Mouse (Mus musculus) kidney, adult 8-10 months (tissue): Measurements from ENCODE around the gene Nps.
"Not testable (repeated sequence)": the region's sequence is repeated elsewhere in the genome, so short reads cannot be mapped to it uniquely, and the experiment has no call there.

ENCODE experiments used
- DNase-seq, 2 experiments: peaks; one replicate each; pipeline ENCODE4 v3.0.0; 2022

Nps gene

DNA sequence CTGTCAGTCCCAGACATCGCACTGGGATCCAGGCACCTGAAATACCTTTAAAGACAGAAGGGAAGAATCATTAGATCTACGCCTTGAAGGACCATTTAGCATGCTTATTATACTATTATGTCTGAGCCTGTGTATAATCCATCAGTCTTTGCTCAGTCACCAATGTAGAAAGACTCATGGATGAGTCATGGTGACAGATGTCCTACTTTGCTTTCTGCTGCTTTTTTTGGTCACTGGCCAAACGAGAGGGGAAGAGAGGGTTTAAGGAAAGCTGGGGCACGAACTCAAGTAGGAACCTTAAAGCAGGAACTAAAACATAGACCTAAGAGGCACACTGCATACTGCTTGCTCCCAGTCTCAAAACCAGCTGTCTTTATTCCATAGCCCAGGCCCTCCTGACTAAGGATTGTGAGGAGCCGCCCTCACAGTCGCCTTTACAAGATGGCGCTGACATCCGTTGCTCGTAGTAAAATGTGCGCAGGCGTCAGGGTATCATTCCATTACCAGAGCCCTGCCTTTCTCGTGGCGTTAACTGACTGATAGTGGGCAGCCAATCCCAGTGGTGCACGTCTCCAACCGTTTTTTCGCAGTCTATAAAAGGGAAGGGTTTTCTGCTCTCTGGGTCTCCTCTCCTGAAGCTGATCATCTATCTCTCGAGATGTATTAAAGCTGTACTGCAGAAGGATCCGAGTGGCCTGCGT, at the start of gene Nps:
Gene Nps, plus strand, starts transcription at position 651 of the 701 bp plus-strand sequence.
- not testable (repeated sequence) for DNase-seq

DNA sequence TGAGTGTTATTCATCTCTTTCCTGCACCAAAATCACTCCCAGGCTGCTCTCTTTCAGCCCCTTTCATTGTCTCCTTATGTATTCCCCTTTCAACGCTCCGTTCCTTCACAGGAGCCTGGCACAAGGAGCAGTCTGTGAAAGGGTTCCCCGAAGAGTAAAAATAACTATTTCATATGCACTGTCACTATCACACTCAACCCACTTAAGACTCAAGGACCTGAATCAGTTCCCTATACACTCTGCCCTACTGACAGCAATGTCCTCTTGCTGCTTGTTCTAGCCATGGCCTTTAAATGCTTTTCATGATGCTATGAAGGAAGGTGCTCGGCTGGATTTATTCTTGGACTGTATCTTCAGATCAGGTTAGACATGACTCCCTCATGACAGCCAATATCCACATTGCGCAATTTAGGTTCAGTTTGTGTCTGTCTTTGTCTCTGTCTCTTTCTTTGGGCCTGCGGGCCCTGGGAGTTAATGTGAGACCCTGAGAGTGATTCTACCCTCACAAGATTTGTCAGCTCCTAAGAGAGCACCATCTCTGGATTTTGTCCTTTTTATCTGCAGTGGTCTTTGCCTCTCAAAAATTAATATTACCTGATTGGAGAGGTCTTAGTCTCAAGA, 49.4 kb upstream of the Nps start:
- no peak for DNase-seq

- no peak for DNase-seq
These were observed 48.2 kb upstream of the Nps start for GRCm38 (mm10) chr7:135210296-135210695.

- DNase-seq, result no peak
These were observed 47.7 kb upstream of the Nps start for GRCm38 (mm10) chr7:135210831-135211230.

- peak; percentile 55 to 62 for DNase-seq
These were observed 46.0 kb upstream of the Nps start for GRCm38 (mm10) chr7:135212505-135212904.

DNA sequence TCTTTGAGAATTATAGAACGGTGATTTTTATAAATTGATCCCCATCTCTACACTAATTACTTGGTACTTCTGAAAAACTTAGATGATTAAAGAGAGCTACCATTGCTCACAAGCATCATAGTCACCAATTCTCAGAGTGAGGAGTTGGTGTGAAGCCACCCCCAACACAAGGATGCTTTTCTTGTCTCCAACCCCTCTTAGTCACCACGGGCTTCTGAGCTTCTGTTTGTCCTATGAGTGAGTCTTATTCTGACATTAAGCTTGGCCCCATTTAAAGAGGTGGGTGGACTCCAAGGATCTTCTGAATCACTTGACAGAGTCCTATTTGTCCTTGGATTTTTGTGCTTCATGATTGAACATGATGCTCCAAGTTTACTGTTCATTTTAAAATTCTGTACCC, 37.0 kb upstream of the Nps start:
- no peak for DNase-seq

DNA sequence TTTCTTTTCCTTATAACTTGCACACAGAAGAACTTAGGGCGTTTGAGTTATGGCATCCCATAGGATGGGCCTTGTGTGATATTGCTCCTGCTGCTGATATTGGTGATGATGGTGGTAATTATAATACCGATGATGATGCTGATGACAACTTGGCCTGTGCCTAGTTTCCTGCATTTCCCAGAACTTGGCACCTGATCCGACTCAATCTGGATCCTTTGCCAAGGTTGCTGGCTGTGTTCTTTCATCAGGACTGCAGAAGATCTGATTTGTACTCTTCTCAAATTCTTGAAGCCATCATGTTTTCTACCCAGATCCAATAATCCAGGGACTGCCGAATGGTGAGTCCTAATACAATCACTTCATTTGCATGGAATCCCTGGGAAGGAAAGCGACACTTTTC, 32.5 kb upstream of the Nps start:
- no peak for DNase-seq

DNA sequence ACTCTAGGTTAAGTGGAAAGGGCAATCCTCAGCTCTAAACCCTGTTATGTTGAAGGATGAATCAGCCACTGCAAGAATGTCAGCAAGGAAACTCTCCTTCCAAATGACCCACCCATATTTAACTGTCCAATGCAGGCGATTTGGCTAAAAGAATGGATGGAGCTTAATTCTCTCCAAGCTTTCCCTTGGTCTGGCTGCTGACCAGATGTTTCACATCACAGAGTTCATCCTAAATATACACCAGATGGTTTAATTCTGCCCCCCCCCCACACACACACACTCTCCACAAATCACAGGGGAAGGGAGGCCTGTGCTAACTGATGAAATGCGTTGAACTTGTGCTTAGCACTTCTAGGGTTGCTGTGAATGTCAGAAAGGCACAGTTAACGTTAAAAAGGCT, 21.4 kb upstream of the Nps start:
- DNase-seq, result no peak

- DNase-seq, result no peak
These were observed 19.1 kb upstream of the Nps start for GRCm38 (mm10) chr7:135239441-135239840.

DNA sequence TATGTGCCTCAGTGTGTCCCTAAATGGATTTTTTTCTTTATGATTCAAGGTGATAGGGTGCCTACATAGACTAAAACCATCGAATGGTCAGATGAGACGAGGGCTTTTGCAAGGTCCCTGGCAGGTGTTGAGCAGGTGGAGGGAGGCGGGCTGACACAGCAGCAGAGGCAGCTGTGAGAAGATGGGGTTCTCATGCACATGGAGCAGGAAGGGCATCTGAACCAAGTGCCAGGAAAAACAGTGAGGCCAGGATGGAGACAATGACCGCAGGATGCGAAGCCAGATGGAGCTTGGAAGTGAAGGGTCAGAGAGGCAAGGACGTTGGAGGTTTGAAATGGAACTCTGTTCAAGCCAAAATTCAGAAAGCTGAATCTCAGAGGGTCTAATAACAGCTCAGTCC, 18.5 kb upstream of the Nps start:
- no peak for DNase-seq

DNA sequence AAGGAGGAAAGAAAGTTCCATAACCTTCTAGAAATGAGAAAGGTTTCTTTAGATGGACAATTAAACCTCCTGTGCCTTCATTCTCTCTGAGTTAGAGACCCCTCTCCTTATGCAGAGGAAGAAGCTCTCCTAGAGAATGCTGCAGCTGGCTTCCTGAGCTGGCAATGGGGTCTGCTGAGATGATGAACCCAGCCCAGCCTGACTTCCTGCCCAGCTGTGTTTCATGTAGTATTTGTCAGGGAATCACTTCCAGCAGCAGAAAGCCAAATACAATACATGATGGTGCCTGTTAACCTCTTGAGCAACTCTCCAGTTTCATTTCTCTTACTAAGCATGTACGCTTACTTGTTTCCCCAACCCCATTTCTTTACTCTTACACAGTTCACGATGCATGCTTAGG, 17.9 kb upstream of the Nps start:
- DNase-seq, result no peak

DNA sequence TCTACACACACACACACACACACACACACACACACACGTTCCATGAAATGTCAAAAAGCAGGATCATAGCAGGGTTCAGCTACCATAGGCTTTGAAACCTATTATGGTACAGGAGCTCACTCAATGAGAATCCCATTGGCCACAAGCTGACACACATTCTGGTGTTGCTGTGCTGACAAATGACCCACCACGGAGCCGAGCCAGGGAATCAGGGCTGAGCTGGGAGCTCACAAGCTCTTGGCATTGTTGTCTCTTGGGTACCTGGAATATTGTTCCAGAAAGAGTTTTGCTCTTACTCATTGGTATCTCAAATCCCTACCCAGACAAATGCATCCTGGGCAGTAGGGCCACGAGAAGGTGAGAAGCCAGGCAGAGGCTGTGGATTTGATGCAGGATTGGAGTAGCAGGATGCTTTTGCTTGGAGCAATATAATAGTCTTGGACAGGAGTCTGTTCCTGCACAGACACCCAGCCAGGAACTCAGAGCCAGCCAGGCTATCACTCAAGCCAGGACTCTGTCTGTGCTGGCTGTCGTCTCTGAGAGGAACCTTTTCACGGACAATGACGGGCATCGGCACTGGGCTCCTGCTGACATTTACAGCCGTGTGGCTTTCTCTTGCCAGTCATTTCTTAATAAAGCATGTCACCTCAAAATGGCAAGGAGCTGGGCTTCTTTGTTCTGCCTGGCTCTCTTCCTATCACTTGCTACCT, 14.2 kb upstream of the Nps start:
- no peak for DNase-seq

GRCm38 (mm10) chr7:135246386-135246785, 12.1 kb upstream of the Nps start:
- no peak for DNase-seq

- peak; percentile 28 to 30 for DNase-seq
These were observed 5.3 kb upstream of the Nps start for GRCm38 (mm10) chr7:135253249-135253648.

DNA sequence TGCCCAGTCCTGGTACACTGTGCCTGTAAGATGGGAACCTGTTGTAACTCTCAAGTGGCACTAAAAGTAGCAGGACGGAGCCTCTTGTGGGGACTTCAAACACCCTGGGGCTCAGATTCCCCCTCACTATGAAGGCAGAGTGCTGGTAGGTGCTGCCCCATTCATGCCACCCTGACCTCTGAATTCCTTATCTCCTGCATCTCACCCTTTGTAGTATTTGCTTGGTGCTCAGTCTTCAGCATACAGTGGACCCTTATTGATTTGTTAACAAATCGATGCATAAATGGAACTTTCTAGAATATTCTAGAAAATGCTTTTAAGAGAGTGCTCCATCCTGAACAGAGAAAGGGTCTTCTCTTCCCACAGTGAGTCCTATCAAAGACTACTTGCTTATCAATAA, 4.1 kb upstream of the Nps start:
- DNase-seq, result no peak

- no peak for DNase-seq
These were observed 12.5 kb downstream of the Nps start for GRCm38 (mm10) chr7:135271011-135271410.

GRCm38 (mm10) chr7:135283212-135283611, 24.7 kb downstream of the Nps start:
- DNase-seq, result no peak

DNA sequence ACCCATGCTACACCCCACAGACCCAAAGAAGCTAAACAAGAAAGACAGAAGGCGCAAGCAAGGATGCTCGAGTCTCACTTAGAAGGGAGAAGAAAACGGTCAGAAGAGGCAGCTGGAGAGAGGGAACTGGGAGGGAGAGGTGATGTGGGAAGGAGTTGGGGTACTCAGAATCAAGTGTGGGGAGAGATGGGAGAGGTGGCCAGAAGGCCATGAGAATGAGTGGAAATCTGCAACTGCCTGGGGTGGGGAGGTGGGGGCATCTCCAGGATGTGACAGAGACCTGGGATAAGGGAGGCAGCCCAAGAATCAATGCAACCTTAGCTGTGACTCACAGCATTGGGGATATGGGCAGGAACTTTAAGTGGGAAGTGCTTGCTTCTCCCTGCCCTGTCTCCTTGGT, 31.5 kb downstream of the Nps start:
- no peak for DNase-seq

- DNase-seq, result no peak
These were observed 33.2 kb downstream of the Nps start for GRCm38 (mm10) chr7:135291646-135292236.

DNA sequence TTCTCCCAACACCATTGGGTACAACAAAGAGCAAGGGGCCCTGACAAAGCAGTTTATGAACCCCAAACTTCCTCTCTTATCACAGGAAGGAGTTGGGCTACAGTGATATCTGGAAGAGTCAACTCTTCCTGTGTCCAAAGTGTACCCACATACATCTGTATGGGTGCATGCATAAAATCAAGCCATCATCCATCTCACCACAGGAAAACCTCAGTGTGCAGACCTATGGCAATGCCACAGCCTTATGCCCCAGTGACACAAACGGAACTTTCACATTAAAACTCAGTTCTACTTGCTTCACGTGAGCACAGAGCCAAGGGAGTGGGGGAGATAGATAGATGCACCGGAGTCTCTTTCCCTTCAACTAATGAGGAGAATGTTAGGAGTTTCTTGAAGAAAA, 36.0 kb downstream of the Nps start:
- DNase-seq, result no peak

- DNase-seq, result no peak
These were observed 46.0 kb downstream of the Nps start for GRCm38 (mm10) chr7:135304496-135304895.
